Mouse (Mus musculus) neural tube, embryonic 12.5 days (tissue): ENCODE data around the gene Dmd. TPM values are rescaled to one million over a fixed set of nuclear protein-coding genes. Genes with fewer than 3 reads are reported as not detected.

Source experiments
- ATAC-seq: fragments of 200-750 bp; cut with Nextera tagmentation; 2 replicates; pipeline ENCODE4 v1.8.0; 2017; ENCODE audit warnings: low read depth, mild to moderate bottlenecking, moderate TSS enrichment, moderate library complexity; ENCODE audit not compliant: low FRiP score
- H3K27ac ChIP-seq: fragments of 300-500 bp; sonication (generic); 2 replicates; pipeline ENCODE4 v1.5.1; 2016
- H3K27me3 ChIP-seq: fragments of 300-500 bp; sonication (generic); replicated peaks from 2 replicates; pipeline ENCODE4 v1.6.1; 2016; ENCODE audit warnings: mild to moderate bottlenecking
- H3K36me3 ChIP-seq: fragments of 300-500 bp; sonication (generic); 2 replicates; pipeline ENCODE4 v1.6.1; 2016; ENCODE audit warnings: mild to moderate bottlenecking
- H3K4me1 ChIP-seq: fragments of 300-500 bp; sonication (generic); 2 replicates; pipeline ENCODE4 v1.6.1; 2016
- H3K4me2 ChIP-seq: fragments of 300-500 bp; sonication (generic); replicated peaks from 2 replicates; pipeline ENCODE4 v1.6.1; 2016; ENCODE audit warnings: mild to moderate bottlenecking
- H3K4me3 ChIP-seq: fragments of 300-500 bp; sonication (generic); 2 replicates; pipeline ENCODE4 v1.5.1; 2016
- H3K9ac ChIP-seq: fragments of 300-500 bp; sonication (generic); 2 replicates; pipeline ENCODE4 v1.6.1; 2016; ENCODE audit warnings: mild to moderate bottlenecking
- H3K9me3 ChIP-seq: fragments of 300-500 bp; sonication (generic); 2 replicates; pipeline ENCODE4 v1.6.1; 2016; ENCODE audit warnings: mild to moderate bottlenecking
- WGBS: fragments of 180-500 bp; shearing (Covaris S2); methylation state at CpG from one replicate; pipeline ENCODE4 v1.1.7; 2016; 5-methylcytosine and 5-hydroxymethylcytosine counted together
- polyA plus RNA-seq: library from polyadenylated mRNA; unstranded; fragments of >200 nt; fragmentation: Nextera tagmentation; extraction: Ambion mirVana; gene quantifications from 2 replicates; pipeline ENCODE4 v1.2.1, GENCODE M21; 2016

The Dmd gene
- polyA plus RNA-seq, 1 experiment from 2014 or later, result 21.3 TPM

DNA sequence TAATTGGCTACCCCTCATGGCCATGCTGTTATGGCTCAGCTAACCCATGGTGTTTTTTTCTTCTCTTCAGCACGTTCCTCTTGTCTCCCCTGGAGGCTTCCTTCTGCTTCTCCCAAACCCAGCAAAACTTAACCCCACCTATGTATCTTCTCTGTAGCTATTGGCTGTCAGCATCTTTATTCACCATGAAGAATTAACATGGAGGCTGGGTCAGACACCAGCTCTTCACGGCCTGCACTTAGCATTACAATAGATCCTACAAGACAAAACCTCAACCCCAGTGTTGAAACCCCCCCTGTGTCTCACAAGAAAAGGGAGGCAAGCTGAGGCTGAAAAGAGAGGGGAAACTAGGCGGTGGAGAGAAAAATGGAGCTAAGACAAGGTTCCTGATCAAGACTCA, 1494.3 kb downstream of the Dmd start:
- H3K27ac ChIP-seq, result no peak overlapping the region
- H3K4me1 ChIP-seq, result no peaks in the 10 kb centered on the region
- H3K36me3 ChIP-seq, result no peaks in the 10 kb centered on the region
- no peaks in the 10 kb centered on the region for H3K9me3 ChIP-seq
- no peak overlapping the region for H3K4me3 ChIP-seq
- no peaks in the 10 kb centered on the region for H3K27me3 ChIP-seq
- H3K4me2 ChIP-seq, result no peak overlapping the region
- 29% methylated on average over 3 of the region's 3 CpGs for WGBS
- no peak for ATAC-seq
- H3K9ac ChIP-seq, result no peak overlapping the region

GRCm38 (mm10) chrX:84443985-84444384, 1495.3 kb downstream of the Dmd start:
- no peak for ATAC-seq
- Histone ChIP-seq H3K27ac (no peak overlapping the region), H3K36me3 (no peaks in the 10 kb centered on the region), H3K27me3 (no peaks in the 10 kb centered on the region), H3K9ac (no peak overlapping the region), H3K4me2 (no peak overlapping the region), H3K9me3 (no peaks in the 10 kb centered on the region), H3K4me1 (no peaks in the 10 kb centered on the region), H3K4me3 (no peak overlapping the region)
- WGBS, result 44% methylated on average over 3 of the region's 3 CpGs

GRCm38 (mm10) chrX:84444638-84445037, 1496.0 kb downstream of the Dmd start:
- H3K27ac ChIP-seq, result no peak overlapping the region
- H3K27me3 ChIP-seq, result no peaks in the 10 kb centered on the region
- H3K9ac ChIP-seq, result no peak overlapping the region
- H3K9me3 ChIP-seq, result no peaks in the 10 kb centered on the region
- no peaks in the 10 kb centered on the region for H3K36me3 ChIP-seq
- no peak overlapping the region for H3K4me3 ChIP-seq
- no peak for ATAC-seq
- H3K4me2 ChIP-seq, result no peak overlapping the region
- no peaks in the 10 kb centered on the region for H3K4me1 ChIP-seq

DNA sequence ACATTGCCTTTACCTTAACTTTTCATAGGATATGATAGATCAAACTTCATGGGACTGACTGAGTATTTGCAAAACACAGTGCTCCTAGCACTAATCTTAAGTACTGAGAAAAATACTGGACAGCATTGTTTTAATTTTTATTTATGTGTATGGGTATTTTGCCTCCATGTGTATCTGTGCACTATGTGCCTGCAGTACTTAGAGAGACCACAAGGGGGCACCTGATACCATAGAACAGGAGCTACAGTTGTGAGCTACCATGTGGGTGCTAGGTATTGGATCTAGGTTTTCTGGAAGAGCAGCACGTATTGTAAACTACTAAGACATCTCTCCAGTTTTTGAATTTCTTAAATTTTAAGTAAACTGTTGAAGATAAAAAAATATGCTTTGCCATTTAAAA, 1505.8 kb downstream of the Dmd start:
- ATAC-seq, result no peak
- H3K4me1 ChIP-seq, result no peaks in the 10 kb centered on the region
- H3K4me2 ChIP-seq, result no peak overlapping the region
- H3K36me3 ChIP-seq, result no peaks in the 10 kb centered on the region
- H3K27ac ChIP-seq, result no peak overlapping the region
- no peak overlapping the region for H3K4me3 ChIP-seq
- 74% methylated on average over 1 of the region's 1 CpGs for WGBS
- no peaks in the 10 kb centered on the region for H3K27me3 ChIP-seq
- no peak overlapping the region for H3K9ac ChIP-seq
- no peaks in the 10 kb centered on the region for H3K9me3 ChIP-seq

- Histone ChIP-seq H3K4me1 (no peaks in the 10 kb centered on the region), H3K4me3 (no peak overlapping the region), H3K4me2 (no peak overlapping the region), H3K9me3 (no peaks in the 10 kb centered on the region), H3K36me3 (no peaks in the 10 kb centered on the region), H3K9ac (no peak overlapping the region), H3K27ac (no peak overlapping the region), H3K27me3 (no peaks in the 10 kb centered on the region)
- 69% methylated on average over 3 of the region's 3 CpGs for WGBS
- ATAC-seq, result no peak
Measured at GRCm38 (mm10) chrX:84514650-84515366, 1566.1 kb downstream of the Dmd start.

DNA sequence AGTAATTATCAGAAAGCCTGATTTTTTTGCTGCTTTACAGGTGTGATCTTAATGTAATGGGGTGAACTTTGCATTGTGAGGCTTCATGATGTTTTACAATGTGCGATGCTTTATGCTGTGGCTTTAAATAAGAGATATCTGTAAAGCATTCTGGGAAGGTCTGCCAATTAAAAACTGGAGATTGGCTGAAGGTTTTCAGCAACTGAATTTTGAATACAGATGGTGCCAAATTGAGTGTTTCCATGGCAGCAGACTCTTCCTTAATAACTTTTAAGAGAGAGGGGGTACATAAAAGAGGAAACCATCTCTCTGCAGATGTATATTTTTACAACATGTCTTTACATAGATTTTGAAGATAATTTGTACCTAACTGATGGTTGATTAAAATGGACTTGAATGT, 1603.3 kb downstream of the Dmd start:
- Histone ChIP-seq H3K4me2 (no peak overlapping the region), H3K4me1 (no peaks in the 10 kb centered on the region), H3K9me3 (no peaks in the 10 kb centered on the region), H3K27me3 (no peaks in the 10 kb centered on the region), H3K27ac (no peak overlapping the region), H3K4me3 (no peak overlapping the region), H3K36me3 (no peaks in the 10 kb centered on the region), H3K9ac (no peak overlapping the region)
- 77% methylated on average over 1 of the region's 1 CpGs for WGBS
- no peak for ATAC-seq

DNA sequence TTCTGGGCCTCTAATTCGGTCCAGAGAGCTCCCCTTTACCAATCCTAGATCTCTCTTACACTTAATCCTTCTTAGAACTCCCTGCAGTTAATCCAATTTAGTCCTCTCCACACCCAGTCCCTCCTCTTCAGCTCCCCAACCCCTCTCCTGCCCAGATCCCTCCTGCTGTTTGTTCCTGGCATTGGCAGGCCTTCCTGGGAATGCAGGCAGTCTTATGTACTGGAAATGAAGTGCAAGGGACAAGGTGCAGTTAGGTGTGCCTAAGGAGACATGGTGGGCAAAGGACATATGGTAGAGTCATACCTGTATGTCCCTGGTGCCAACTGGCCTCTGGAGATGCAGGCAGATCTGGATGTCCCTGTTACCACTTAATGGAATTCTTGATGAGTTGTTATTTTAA, 1604.8 kb downstream of the Dmd start:
- no peaks in the 10 kb centered on the region for H3K4me1 ChIP-seq
- no peak overlapping the region for H3K9ac ChIP-seq
- H3K36me3 ChIP-seq, result no peaks in the 10 kb centered on the region
- no peak overlapping the region for H3K27ac ChIP-seq
- H3K4me3 ChIP-seq, result no peak overlapping the region
- no peaks in the 10 kb centered on the region for H3K9me3 ChIP-seq
- H3K27me3 ChIP-seq, result no peaks in the 10 kb centered on the region
- 14% methylated on average over 1 of the region's 1 CpGs for WGBS
- H3K4me2 ChIP-seq, result no peak overlapping the region
- no peak for ATAC-seq

DNA sequence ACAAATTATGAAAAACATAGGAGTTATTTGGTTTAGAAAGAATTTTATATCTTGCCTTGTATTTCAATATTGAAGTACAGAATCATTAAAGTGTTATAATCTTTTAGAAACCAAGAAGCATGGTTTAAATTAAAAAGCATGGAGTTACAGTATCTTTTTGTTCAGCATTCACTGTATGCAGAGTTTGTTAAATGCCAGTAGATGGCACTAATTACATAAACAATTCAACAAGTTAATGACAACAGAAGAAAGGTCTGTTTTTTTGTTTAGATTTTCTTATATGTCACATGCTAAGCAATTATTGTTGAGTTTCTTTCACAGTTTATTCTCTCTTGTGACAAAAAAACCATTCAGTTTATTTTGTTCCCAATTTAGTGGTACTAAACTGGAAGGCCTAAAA, 1649.8 kb downstream of the Dmd start:
- H3K4me2 ChIP-seq, result no peak overlapping the region
- no peaks in the 10 kb centered on the region for H3K36me3 ChIP-seq
- H3K9ac ChIP-seq, result no peak overlapping the region
- no peaks in the 10 kb centered on the region for H3K4me1 ChIP-seq
- no peak overlapping the region for H3K4me3 ChIP-seq
- H3K27ac ChIP-seq, result no peak overlapping the region
- H3K9me3 ChIP-seq, result no peaks in the 10 kb centered on the region
- no peaks in the 10 kb centered on the region for H3K27me3 ChIP-seq
- ATAC-seq, result no peak

DNA sequence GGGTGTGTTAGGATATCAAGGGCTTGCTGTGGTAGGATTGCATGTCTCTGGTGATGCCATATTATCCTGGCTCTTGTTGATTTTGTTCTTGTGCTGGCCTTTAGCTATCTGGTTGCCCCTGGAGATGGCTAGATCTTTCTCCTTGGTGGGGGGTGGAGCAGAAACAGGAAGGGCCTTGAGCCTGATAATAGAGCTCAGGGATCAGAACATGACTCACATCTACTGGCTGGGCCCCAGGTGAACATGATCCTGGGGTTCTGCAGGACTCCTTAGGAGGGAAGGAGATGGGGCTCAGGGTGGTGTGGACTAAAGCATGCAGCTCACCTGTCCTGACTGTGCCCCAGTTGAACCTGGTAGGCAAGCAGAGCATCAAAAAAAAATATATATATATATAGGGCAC, 1691.8 kb downstream of the Dmd start:
- H3K4me1 ChIP-seq, result no peaks in the 10 kb centered on the region
- H3K9me3 ChIP-seq, result no peaks in the 10 kb centered on the region
- ATAC-seq, result no peak
- H3K9ac ChIP-seq, result no peak overlapping the region
- no peak overlapping the region for H3K27ac ChIP-seq
- no peak overlapping the region for H3K4me3 ChIP-seq
- H3K4me2 ChIP-seq, result no peak overlapping the region
- H3K36me3 ChIP-seq, result no peaks in the 10 kb centered on the region
- no peaks in the 10 kb centered on the region for H3K27me3 ChIP-seq

DNA sequence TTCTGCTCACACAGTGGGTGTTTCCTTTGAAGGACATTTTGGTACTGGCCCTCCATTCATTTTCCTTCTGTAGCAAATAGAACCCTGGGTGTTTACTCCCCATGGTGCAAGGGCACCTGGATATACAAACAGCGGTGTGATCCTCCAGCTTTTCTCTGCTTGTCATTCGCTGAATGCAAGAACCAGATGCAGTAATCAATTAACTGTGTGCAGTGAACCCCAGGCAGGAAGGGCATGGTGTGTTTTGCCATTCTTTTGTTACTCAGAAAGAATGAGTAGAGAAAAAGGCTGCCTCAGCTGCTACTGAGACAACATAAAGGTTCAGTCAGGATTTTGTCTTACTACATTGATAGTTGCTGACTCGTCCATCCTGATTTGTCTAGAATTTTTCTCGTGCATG, 1799.0 kb downstream of the Dmd start:
- no peaks in the 10 kb centered on the region for H3K27me3 ChIP-seq
- no peak overlapping the region for H3K9ac ChIP-seq
- no peak overlapping the region for H3K4me3 ChIP-seq
- no peak overlapping the region for H3K4me2 ChIP-seq
- peak; percentile 71 for ATAC-seq
- no peaks in the 10 kb centered on the region for H3K36me3 ChIP-seq
- no peak overlapping the region for H3K27ac ChIP-seq
- H3K4me1 ChIP-seq, result no peaks in the 10 kb centered on the region
- no peaks in the 10 kb centered on the region for H3K9me3 ChIP-seq
- 20% methylated on average over 4 of the region's 4 CpGs for WGBS

- Histone ChIP-seq H3K4me3 (no peak overlapping the region), H3K27me3 (no peaks in the 10 kb centered on the region), H3K27ac (no peak overlapping the region), H3K4me1 (no peaks in the 10 kb centered on the region), H3K36me3 (no peaks in the 10 kb centered on the region), H3K9ac (no peak overlapping the region), H3K9me3 (no peaks in the 10 kb centered on the region), H3K4me2 (no peak overlapping the region)
- peak; percentile 93 for ATAC-seq
- WGBS, result 16% methylated on average over 3 of the region's 3 CpGs
Measured at GRCm38 (mm10) chrX:84860012-84860647, 1911.5 kb downstream of the Dmd start.

GRCm38 (mm10) chrX:84873090-84873489, 1924.4 kb downstream of the Dmd start:
- ATAC-seq, result no peak
- H3K27me3 ChIP-seq, result no peaks in the 10 kb centered on the region
- no peaks in the 10 kb centered on the region for H3K36me3 ChIP-seq
- no peak overlapping the region for H3K4me3 ChIP-seq
- H3K4me1 ChIP-seq, result no peaks in the 10 kb centered on the region
- no peak overlapping the region for H3K4me2 ChIP-seq
- no peaks in the 10 kb centered on the region for H3K9me3 ChIP-seq
- WGBS, result 71% methylated on average over 4 of the region's 4 CpGs
- no peak overlapping the region for H3K27ac ChIP-seq
- H3K9ac ChIP-seq, result no peak overlapping the region

DNA sequence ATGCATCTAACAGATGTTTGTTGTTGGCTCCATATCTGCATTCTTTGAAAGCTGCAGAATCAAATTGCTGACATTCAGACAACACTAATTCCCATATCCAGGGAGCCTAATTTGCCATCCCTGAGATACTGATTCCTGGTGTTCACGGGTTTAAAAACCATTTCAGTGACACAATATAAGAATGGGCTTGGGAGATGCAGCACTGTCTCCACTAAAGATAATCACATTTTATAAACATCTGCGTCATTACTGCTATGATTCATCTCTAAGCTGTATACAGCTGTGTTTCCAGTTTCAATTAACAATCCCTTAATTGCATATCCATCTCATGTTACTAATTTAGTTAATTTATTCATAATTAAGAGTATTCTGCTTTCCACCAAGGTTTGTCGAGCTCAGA, 1929.5 kb downstream of the Dmd start:
- no peak for ATAC-seq

More for the DNA sequence above, 1929.5 kb downstream of the Dmd start:
- WGBS, result 67% methylated on average over 3 of the region's 3 CpGs
- Histone ChIP-seq H3K9ac (no peak overlapping the region), H3K36me3 (no peaks in the 10 kb centered on the region), H3K27me3 (no peaks in the 10 kb centered on the region), H3K4me3 (no peak overlapping the region), H3K27ac (no peak overlapping the region), H3K9me3 (no peaks in the 10 kb centered on the region), H3K4me1 (no peaks in the 10 kb centered on the region), H3K4me2 (no peak overlapping the region)
